ENCODE assay signal across 24 mouse cellular contexts in genomic region chr1:156408521-156408920, GRCm38 (mm10). TPM values are rescaled to one million over a fixed set of nuclear protein-coding genes. Genes with fewer than 3 reads are reported as not detected.
DNase-seq lines count a peak whose midpoint lies in the region; ATAC-seq and TF ChIP-seq lines count a peak whose summit lies in the region.
"Had no signal": no experiment of that assay in that cellular context is flagged by ENCODE, and none has a peak within 500 bp of the region (broad histone marks: within the 10 kb centered on the region; RNA-seq: fewer than 3 reads in every experiment).

No protein-coding gene starts in this region.

- ATAC-seq in embryonic facial prominence, embryonic 13.5 days (ENCODE audit: insufficient number of reproducible peaks, insufficient read depth, low FRiP score, low TSS enrichment, low read depth) = no peak
- ATAC-seq in kidney, embryonic 15.5 days (replicated peaks; ENCODE audit: low FRiP score) = no peak
- no peak for ATAC-seq in kidney, embryonic 16.5 days (ENCODE audit: low FRiP score, low TSS enrichment)
- ATAC-seq in forebrain, embryonic 12.5 days (ENCODE audit: low FRiP score) = no peak
- ATAC-seq: forebrain, postnatal 0 days had no signal

- no peak overlapping the region for H3K4me3 ChIP-seq in embryonic facial prominence, embryonic 13.5 days
- H3K4me3 ChIP-seq in embryonic facial prominence, embryonic 10.5 days = no peak overlapping the region
- H3K4me3 ChIP-seq in kidney, embryonic 15.5 days (replicated peaks) = no peak overlapping the region
- no peak overlapping the region for H3K4me3 ChIP-seq in kidney, embryonic 16.5 days (ENCODE audit: low read length)
- no peak overlapping the region for H3K4me3 ChIP-seq in thymus, adult 2 months (ENCODE audit: control insufficient read depth, insufficient read depth, low read length)
- H3K4me3 ChIP-seq in forebrain, embryonic 12.5 days (replicated peaks) = no peak overlapping the region
- H3K4me3 ChIP-seq: forebrain, embryonic 10.5 days; limb, embryonic 12.5 days had no signal

- no peaks in the 10 kb centered on the region for H3K27me3 ChIP-seq in embryonic facial prominence, embryonic 13.5 days
- H3K27me3 ChIP-seq in embryonic facial prominence, embryonic 10.5 days (replicated peaks; ENCODE audit: low read depth, poor library complexity, severe bottlenecking) = no peaks in the 10 kb centered on the region
- H3K27me3 ChIP-seq in kidney, embryonic 15.5 days = no peaks in the 10 kb centered on the region
- no peaks in the 10 kb centered on the region for H3K27me3 ChIP-seq in kidney, embryonic 16.5 days (ENCODE audit: insufficient read depth, low read length)
- H3K27me3 ChIP-seq in thymus, adult 2 months (ENCODE audit: control insufficient read depth, insufficient read depth, low read length) = no peaks in the 10 kb centered on the region
- no peaks in the 10 kb centered on the region for H3K27me3 ChIP-seq in forebrain, embryonic 12.5 days
- H3K27me3 ChIP-seq: limb, embryonic 12.5 days had no signal

- no peak for TF ChIP-seq CTCF in thymus, adult 2 months (IDR thresholded peaks at IDR 0.05; ENCODE audit: borderline replicate concordance, control insufficient read depth, extremely low read depth, insufficient read depth, low read length, poor library complexity)

- no peak overlapping the region for H3K4me2 ChIP-seq in embryonic facial prominence, embryonic 13.5 days
- H3K4me2 ChIP-seq in kidney, embryonic 15.5 days = no peak overlapping the region
- no peak overlapping the region for H3K4me2 ChIP-seq in kidney, embryonic 16.5 days (replicated peaks; ENCODE audit: low read depth, low read length)
- no peak overlapping the region for H3K4me2 ChIP-seq in forebrain, embryonic 12.5 days
- H3K4me2 ChIP-seq: heart, embryonic 11.5 days; hindbrain, embryonic 14.5 days; limb, embryonic 12.5 days; liver, embryonic 11.5 days had no signal

- 0 out of 2 replicates have a peak overlapping the region, but pooled peaks have one; percentile 22 for H3K27ac ChIP-seq in embryonic facial prominence, embryonic 13.5 days
- no peak overlapping the region for H3K27ac ChIP-seq in embryonic facial prominence, embryonic 10.5 days (replicated peaks)
- 0 out of 2 replicates have a peak overlapping the region, but pooled peaks have one; percentile 18 for H3K27ac ChIP-seq in kidney, embryonic 15.5 days
- no peak overlapping the region for H3K27ac ChIP-seq in kidney, embryonic 16.5 days (ENCODE audit: low read length)
- peak overlapping the region; percentile 99 for H3K27ac ChIP-seq in thymus, adult 2 months (ENCODE audit: control insufficient read depth, insufficient read depth, low read length)
- H3K27ac ChIP-seq in forebrain, embryonic 12.5 days = no peak overlapping the region
- H3K27ac ChIP-seq: forebrain, embryonic 10.5 days; hindbrain, embryonic 14.5 days; limb, embryonic 12.5 days; stomach, postnatal 0 days had no signal

- H3K4me1 ChIP-seq in embryonic facial prominence, embryonic 13.5 days = peaks cover 11% of the 10 kb centered on the region; the same call in 1 of the 2 replicates
- no peaks in the 10 kb centered on the region; the same call in 1 of the 2 replicates for H3K4me1 ChIP-seq in embryonic facial prominence, embryonic 10.5 days
- peaks cover 3% of the 10 kb centered on the region; the same call in 1 of the 2 replicates for H3K4me1 ChIP-seq in kidney, embryonic 15.5 days
- H3K4me1 ChIP-seq in kidney, embryonic 16.5 days (ENCODE audit: insufficient read depth, low read length) = no peaks in the 10 kb centered on the region
- peaks cover 25% of the 10 kb centered on the region for H3K4me1 ChIP-seq in thymus, adult 2 months (replicated peaks; ENCODE audit: control insufficient read depth, insufficient read depth, low read length)
- H3K4me1 ChIP-seq in forebrain, embryonic 12.5 days = no peaks in the 10 kb centered on the region
- H3K4me1 ChIP-seq: forebrain, embryonic 10.5 days; limb, embryonic 12.5 days had no signal

- H3K36me3 ChIP-seq in embryonic facial prominence, embryonic 13.5 days = no peaks in the 10 kb centered on the region
- H3K36me3 ChIP-seq in embryonic facial prominence, embryonic 10.5 days (replicated peaks) = no peaks in the 10 kb centered on the region
- no peaks in the 10 kb centered on the region for H3K36me3 ChIP-seq in kidney, embryonic 15.5 days
- no peaks in the 10 kb centered on the region for H3K36me3 ChIP-seq in kidney, embryonic 16.5 days (ENCODE audit: insufficient read depth, low read length)
- H3K36me3 ChIP-seq in thymus, adult 2 months (ENCODE audit: control insufficient read depth, insufficient read depth, low read length) = no peaks in the 10 kb centered on the region
- H3K36me3 ChIP-seq in forebrain, embryonic 12.5 days (replicated peaks) = no peaks in the 10 kb centered on the region
- H3K36me3 ChIP-seq: forebrain, embryonic 10.5 days; limb, embryonic 12.5 days had no signal

- 0 out of 2 replicates have a peak, but pooled peaks have one; percentile 39 for TF ChIP-seq POLR2A in thymus, adult 2 months (IDR thresholded peaks at IDR 0.05; ENCODE audit: control insufficient read depth, extremely low read depth, insufficient read depth, low read length, poor library complexity)

- DNase-seq in embryonic facial prominence, embryonic 10.5 days (ENCODE audit: low spot score) = no peak
- DNase-seq in thymus, adult 2 months = peak; percentile 78
- DNase-seq in thymus, postnatal 4 days = peak; percentile 72
- DNase-seq in adrenal gland, adult (ENCODE audit: inconsistent age in 2 of 2, low spot score in 1 of 2) = no peak
- DNase-seq: cerebellum, adult 11 months; cerebellum, adult 9-11 months; forebrain, postnatal 0 days; heart, postnatal 4 days; kidney, adult 2 months; kidney, postnatal 14 days; lung, adult 2 months; lung, postnatal 14 days; midbrain, embryonic 14.5 days had no signal

- no peak overlapping the region for H3K9ac ChIP-seq in embryonic facial prominence, embryonic 13.5 days
- H3K9ac ChIP-seq in kidney, embryonic 15.5 days = no peak overlapping the region
- H3K9ac ChIP-seq in kidney, embryonic 16.5 days (replicated peaks; ENCODE audit: low read length) = no peak overlapping the region
- no peak overlapping the region for H3K9ac ChIP-seq in forebrain, embryonic 12.5 days
- H3K9ac ChIP-seq: forebrain, postnatal 0 days; hindbrain, embryonic 14.5 days; limb, embryonic 12.5 days had no signal

- H3K9me3 ChIP-seq in embryonic facial prominence, embryonic 13.5 days = no peaks in the 10 kb centered on the region
- H3K9me3 ChIP-seq in embryonic facial prominence, embryonic 10.5 days = no peaks in the 10 kb centered on the region
- no peaks in the 10 kb centered on the region for H3K9me3 ChIP-seq in kidney, embryonic 15.5 days (replicated peaks)
- no peaks in the 10 kb centered on the region for H3K9me3 ChIP-seq in kidney, embryonic 16.5 days (ENCODE audit: low read length)
- H3K9me3 ChIP-seq in forebrain, embryonic 12.5 days = no peaks in the 10 kb centered on the region
- H3K9me3 ChIP-seq: forebrain, embryonic 10.5 days; limb, embryonic 12.5 days had no signal

- WGBS in embryonic facial prominence, embryonic 13.5 days = 71% methylated on average over 4 of the region's 4 CpGs
- WGBS in embryonic facial prominence, embryonic 10.5 days = 77% methylated on average over 4 of the region's 4 CpGs
- WGBS in kidney, embryonic 15.5 days = 65% methylated on average over 4 of the region's 4 CpGs
- 60% methylated on average over 4 of the region's 4 CpGs for WGBS in kidney, embryonic 16.5 days
- 8% methylated on average over 4 of the region's 4 CpGs for WGBS in thymus, adult 2 months
- 68% methylated on average over 4 of the region's 4 CpGs for WGBS in forebrain, embryonic 12.5 days

RNA-seq across cellular contexts. Expression of gene Axdnd1, which starts 12.4 kb away (rescaled TPM):
- polyA plus RNA-seq in embryonic facial prominence, embryonic 13.5 days (2015; fragmentation: Nextera tagmentation; extraction: Ambion mirVana) = 0.31 and 0.47 TPM in 2 replicates
- polyA plus RNA-seq in embryonic facial prominence, embryonic 10.5 days (2016; fragmentation: Nextera tagmentation; extraction: Ambion mirVana) = 0.28 and 0.30 TPM in 2 replicates
- 0.22 and 0.67 TPM in 2 replicates for polyA plus RNA-seq in kidney, embryonic 15.5 days (2015; fragmentation: Nextera tagmentation; extraction: Ambion mirVana)
- polyA plus RNA-seq in kidney, embryonic 16.5 days (2015; fragmentation: Nextera tagmentation; extraction: Ambion mirVana) = 0.30 and 0.36 TPM in 2 replicates
- 2.4 and 3.2 TPM in 2 replicates for polyA plus RNA-seq in thymus, adult 2 months (2012; rRNA removed)
- 0.19 TPM in 1 of 2 replicates, not detected in the other for polyA plus RNA-seq in forebrain, embryonic 12.5 days (2016; fragmentation: Nextera tagmentation; extraction: Ambion mirVana)
- polyA plus RNA-seq: kidney, adult 2 months; small intestine, adult 2 months had no signal

RNA-seq across cellular contexts. Expression of gene Gm2000, which starts 42.7 kb away (rescaled TPM):
- 975 and 1,206 TPM in 2 replicates for polyA plus RNA-seq in embryonic facial prominence, embryonic 13.5 days (2015; fragmentation: Nextera tagmentation; extraction: Ambion mirVana)
- 884 and 933 TPM in 2 replicates for polyA plus RNA-seq in embryonic facial prominence, embryonic 10.5 days (2016; fragmentation: Nextera tagmentation; extraction: Ambion mirVana)
- 847 and 878 TPM in 2 replicates for polyA plus RNA-seq in kidney, embryonic 15.5 days (2015; fragmentation: Nextera tagmentation; extraction: Ambion mirVana)
- polyA plus RNA-seq in kidney, embryonic 16.5 days (2015; fragmentation: Nextera tagmentation; extraction: Ambion mirVana) = 847 and 848 TPM in 2 replicates
- 9.1 and 10.6 TPM in 2 replicates for polyA plus RNA-seq in thymus, adult 2 months (2012; rRNA removed)
- 688 and 695 TPM in 2 replicates for polyA plus RNA-seq in forebrain, embryonic 12.5 days (2016; fragmentation: Nextera tagmentation; extraction: Ambion mirVana)

Comparison
In these comparisons a context has a peak if more than half of its experiments do, and no peak if none do; other contexts are left out.
1. H3K27ac ChIP-seq: peak in embryonic facial prominence, embryonic 13.5 days (single experiment), kidney, embryonic 15.5 days (single experiment) and thymus, adult 2 months (single experiment); none in embryonic facial prominence, embryonic 10.5 days (single experiment), kidney, embryonic 16.5 days (single experiment) and forebrain, embryonic 12.5 days (single experiment).
2. DNase-seq: peak in thymus, adult 2 months (single experiment) and thymus, postnatal 4 days (single experiment); none in embryonic facial prominence, embryonic 10.5 days (single experiment) and adrenal gland, adult (0 of 2).
3. RNA of gene Gm2000, which starts 42.7 kb away (polyA plus RNA-seq): 975 to 1,206 TPM in embryonic facial prominence, embryonic 13.5 days, 884 to 933 TPM in embryonic facial prominence, embryonic 10.5 days, 847 to 878 TPM in kidney, embryonic 15.5 days, 847 to 848 TPM in kidney, embryonic 16.5 days and 688 to 695 TPM in forebrain, embryonic 12.5 days; 9.1 to 10.6 TPM in thymus, adult 2 months; every median in the first group is over 10 times any median in the second.